Comparison of ENCODE assay signal across 13 mouse cellular contexts in genomic region chr2:12154676-12155075, GRCm38 (mm10).
DNase-seq lines count a peak whose midpoint lies in the region; ATAC-seq and TF ChIP-seq lines count a peak whose summit lies in the region.
"Had no signal": no experiment of that assay in that cellular context is flagged by ENCODE, and none has a peak within 500 bp of the region (broad histone marks: within the 10 kb centered on the region; RNA-seq: fewer than 3 reads in every experiment).

No protein-coding gene starts in this region.

- no peaks in the 10 kb centered on the region for H3K36me3 ChIP-seq in heart, embryonic 10.5 days
- no peaks in the 10 kb centered on the region for H3K36me3 ChIP-seq in heart, adult 2 months (ENCODE audit: control insufficient read depth, insufficient read depth, low read length)
- no peaks in the 10 kb centered on the region for H3K36me3 ChIP-seq in lung, embryonic 16.5 days (ENCODE audit: control insufficient read depth, insufficient read depth, low read length)
- H3K36me3 ChIP-seq in midbrain, embryonic 11.5 days (ENCODE audit: control insufficient read depth, insufficient read depth, low read length) = no peaks in the 10 kb centered on the region
- H3K36me3 ChIP-seq: embryonic facial prominence, embryonic 15.5 days had no signal

- no peaks in the 10 kb centered on the region for H3K4me1 ChIP-seq in heart, embryonic 10.5 days
- peaks cover 3% of the 10 kb centered on the region for H3K4me1 ChIP-seq in heart, adult 2 months (ENCODE audit: control insufficient read depth, insufficient read depth, low read length)
- H3K4me1 ChIP-seq in lung, embryonic 16.5 days (replicated peaks; ENCODE audit: control insufficient read depth, insufficient read depth, low read length) = peaks cover 14% of the 10 kb centered on the region; the same call in 1 of the 2 replicates
- H3K4me1 ChIP-seq in midbrain, embryonic 11.5 days (ENCODE audit: control insufficient read depth, insufficient read depth, low read length) = no peaks in the 10 kb centered on the region

- H3K4me2 ChIP-seq in lung, embryonic 16.5 days (ENCODE audit: low read depth, low read length) = no peak overlapping the region
- H3K4me2 ChIP-seq in midbrain, embryonic 11.5 days = no peak overlapping the region
- H3K4me2 ChIP-seq: embryonic facial prominence, embryonic 15.5 days had no signal

- H3K27ac ChIP-seq in heart, embryonic 10.5 days = no peak overlapping the region
- no peak overlapping the region for H3K27ac ChIP-seq in heart, adult 2 months
- H3K27ac ChIP-seq in lung, embryonic 16.5 days (ENCODE audit: low read length) = no peak overlapping the region
- H3K27ac ChIP-seq in midbrain, embryonic 11.5 days (ENCODE audit: low read depth, low read length) = no peak overlapping the region
- H3K27ac ChIP-seq: embryonic facial prominence, embryonic 15.5 days; macrophage had no signal

- no peak for TF ChIP-seq POLR2A in heart, adult 2 months (IDR thresholded peaks at IDR 0.05; ENCODE audit: insufficient read depth, low read depth, low read length)

- H3K9me3 ChIP-seq in heart, embryonic 10.5 days = no peaks in the 10 kb centered on the region
- H3K9me3 ChIP-seq in lung, embryonic 16.5 days (ENCODE audit: control insufficient read depth, low read length) = no peaks in the 10 kb centered on the region
- no peaks in the 10 kb centered on the region for H3K9me3 ChIP-seq in midbrain, embryonic 11.5 days (ENCODE audit: control insufficient read depth, low read length)
- H3K9me3 ChIP-seq: embryonic facial prominence, embryonic 15.5 days had no signal

- peak; percentile 58 for DNase-seq in heart, embryonic 10.5 days (ENCODE audit: low spot score)
- DNase-seq in heart, adult 2 months = no peak
- no peak for DNase-seq in lung, adult 18-20 months
- peak; percentile 4 to 52 for DNase-seq in layer of hippocampus, postnatal 14 days (ENCODE audit: low spot score in 2 of 2)
- DNase-seq in midbrain, embryonic 11.5 days (ENCODE audit: low spot score, missing footprints) = no peak
- DNase-seq in thymus, adult 18-20 months = no peak
- DNase-seq: cerebellum, adult 2 months; gastrocnemius, postnatal 10 days; right cerebral cortex, postnatal 4 days had no signal

- H3K4me3 ChIP-seq in heart, embryonic 10.5 days = no peak overlapping the region
- no peak overlapping the region for H3K4me3 ChIP-seq in heart, adult 2 months
- H3K4me3 ChIP-seq in lung, embryonic 16.5 days (ENCODE audit: low read length) = no peak overlapping the region
- H3K4me3 ChIP-seq in midbrain, embryonic 11.5 days (ENCODE audit: low read depth, low read length) = no peak overlapping the region
- H3K4me3 ChIP-seq: embryonic facial prominence, embryonic 15.5 days had no signal

- 74% methylated on average over 6 of the region's 6 CpGs for WGBS in heart, embryonic 10.5 days
- WGBS in heart, adult 2 months = 76% methylated on average over 6 of the region's 6 CpGs
- WGBS in lung, embryonic 16.5 days = 60% methylated on average over 6 of the region's 6 CpGs
- 95% methylated on average over 6 of the region's 6 CpGs for WGBS in midbrain, embryonic 11.5 days

- H3K27me3 ChIP-seq in heart, embryonic 10.5 days (ENCODE audit: insufficient read depth, poor library complexity, severe bottlenecking) = no peaks in the 10 kb centered on the region
- H3K27me3 ChIP-seq in heart, adult 2 months (ENCODE audit: control insufficient read depth, insufficient read depth, low read length) = no peaks in the 10 kb centered on the region
- H3K27me3 ChIP-seq in lung, embryonic 16.5 days (ENCODE audit: control insufficient read depth, insufficient read depth, low read depth, low read length) = no peaks in the 10 kb centered on the region
- no peaks in the 10 kb centered on the region for H3K27me3 ChIP-seq in midbrain, embryonic 11.5 days (ENCODE audit: control insufficient read depth, insufficient read depth, low read length)
- H3K27me3 ChIP-seq: CH12.LX; embryonic facial prominence, embryonic 15.5 days had no signal

- H3K79me2 ChIP-seq in heart, adult 2 months (replicated peaks; ENCODE audit: control insufficient read depth, insufficient read depth, low read length) = no peaks in the 10 kb centered on the region

- peak; percentile 73 for ATAC-seq in lung, embryonic 16.5 days (ENCODE audit: low read depth)
- no peak for ATAC-seq in midbrain, embryonic 11.5 days (ENCODE audit: low FRiP score)

- no peak overlapping the region for H3K9ac ChIP-seq in heart, adult 2 months (ENCODE audit: low read depth, low read length)
- no peak overlapping the region for H3K9ac ChIP-seq in lung, embryonic 16.5 days (ENCODE audit: low read length)
- H3K9ac ChIP-seq in midbrain, embryonic 11.5 days (ENCODE audit: low read length) = no peak overlapping the region
- H3K9ac ChIP-seq: embryonic facial prominence, embryonic 15.5 days had no signal

- no peak for TF ChIP-seq CTCF in heart, adult 2 months (IDR thresholded peaks at IDR 0.05)

- intact Hi-C loops in heart, adult 2 months (cut with DNase I) = loop anchor here (5.0 kb wide), 1 partner anchor 143 kb away; no protein-coding TSS in a partner anchor

- no peak for TF ChIP-seq EP300 in heart, adult 2 months (IDR thresholded peaks at IDR 0.05; ENCODE audit: insufficient read depth, low read depth, low read length)

Comparison
In these comparisons a context has a peak if more than half of its experiments do, and no peak if none do; other contexts are left out.
1. DNase-seq: peak in heart, embryonic 10.5 days (single experiment) and layer of hippocampus, postnatal 14 days (2 of 2); none in heart, adult 2 months (0 of 2), lung, adult 18-20 months (0 of 2), midbrain, embryonic 11.5 days (single experiment) and thymus, adult 18-20 months (0 of 2).